Mouse (Mus musculus) cerebellum, adult 2 months (tissue): ENCODE data around the gene Eya2.

Source experiments
- CTCF ChIP-seq: fragments of 200-500 bp; IDR thresholded peaks from 2 replicates; pipeline ENCODE4 v1.5.1; 2011; ENCODE audit warnings: low read depth, mild to moderate bottlenecking, control low read depth, low read length, moderate library complexity, borderline replicate concordance; ENCODE audit not compliant: insufficient read depth
- POLR2A ChIP-seq: fragments of 200-500 bp; IDR thresholded peaks from 2 replicates; pipeline ENCODE4 v1.6.1; 2011; ENCODE audit warnings: low read length, control low read depth, borderline replicate concordance; ENCODE audit not compliant: insufficient read depth

- TF ChIP-seq CTCF: no peak
- TF ChIP-seq POLR2A: no peak
Measured at GRCm38 (mm10) chr2:165548627-165549026, 46.2 kb upstream of the Eya2 start.
